Mouse (Mus musculus) stomach, embryonic 15.5 days (tissue): Measurements from ENCODE around the gene Smurf2. TPM values are rescaled to one million over a fixed set of nuclear protein-coding genes. Genes with fewer than 3 reads are reported as not detected.

Source experiments
- ATAC-seq: fragments of 200-750 bp; cut with Nextera tagmentation; 2 replicates; pipeline ENCODE4 v1.8.0; 2017; ENCODE audit warnings: low read depth, moderate number of reproducible peaks, moderate TSS enrichment; ENCODE audit not compliant: insufficient read depth, low FRiP score
- H3K27ac ChIP-seq: fragments of 300-500 bp; sonication (generic); 2 replicates; pipeline ENCODE4 v1.5.1; 2015; ENCODE audit warnings: mild to moderate bottlenecking, inconsistent platforms
- H3K27me3 ChIP-seq: fragments of 300-500 bp; sonication (generic); replicated peaks from 2 replicates; pipeline ENCODE4 v1.6.1; 2015; ENCODE audit warnings: inconsistent platforms
- H3K36me3 ChIP-seq: fragments of 300-500 bp; sonication (generic); 2 replicates; pipeline ENCODE4 v1.6.1; 2015; ENCODE audit warnings: inconsistent platforms
- H3K4me1 ChIP-seq: fragments of 300-500 bp; sonication (generic); 2 replicates; pipeline ENCODE4 v1.6.1; 2015; ENCODE audit warnings: inconsistent platforms
- H3K4me2 ChIP-seq: fragments of 300-500 bp; sonication (generic); 2 replicates; pipeline ENCODE4 v1.6.1; 2015; ENCODE audit warnings: mild to moderate bottlenecking, inconsistent platforms
- H3K4me3 ChIP-seq: fragments of 300-500 bp; sonication (generic); replicated peaks from 2 replicates; pipeline ENCODE4 v1.5.1; 2015; ENCODE audit warnings: inconsistent platforms
- H3K9ac ChIP-seq: fragments of 300-500 bp; sonication (generic); 2 replicates; pipeline ENCODE4 v1.6.1; 2015; ENCODE audit warnings: inconsistent platforms
- H3K9me3 ChIP-seq: fragments of 300-500 bp; sonication (generic); 2 replicates; pipeline ENCODE4 v1.6.1; 2016; ENCODE audit warnings: inconsistent platforms
- WGBS: fragments of 180-500 bp; shearing (Covaris S2); methylation state at CpG from one replicate; pipeline ENCODE4 v1.1.7; 2015; 5-methylcytosine and 5-hydroxymethylcytosine counted together
- polyA plus RNA-seq: library from polyadenylated mRNA; unstranded; fragments of >200 nt; fragmentation: Nextera tagmentation; extraction: Ambion mirVana; gene quantifications from 2 replicates; pipeline ENCODE4 v1.2.1, GENCODE M21; 2015

Smurf2 gene
- polyA plus RNA-seq, result 13.2 and 13.4 TPM in 2 replicates

GRCm38 (mm10) chr11:106920551-106921379 lies at the start of gene Smurf2:
Smurf2 (minus strand) TSS chr11:106920715.
- Histone ChIP-seq H3K27me3 (no peaks in the 10 kb centered on the region), H3K4me2 (peak within 1 kb of the TSS; percentile 70), H3K9me3 (no peaks in the 10 kb centered on the region), H3K4me1 (peaks cover 7% of the 10 kb centered on the region; the same call in 1 of the 2 replicates), H3K36me3 (no peaks in the 10 kb centered on the region), H3K9ac (peak within 1 kb of the TSS; percentile 93), H3K27ac (peak within 1 kb of the TSS; percentile 95), H3K4me3 (peak within 1 kb of the TSS; percentile 78)
- ATAC-seq, result peak; percentile 97
- WGBS, result 3% methylated on average over 53 of the region's 72 CpGs

GRCm38 (mm10) chr11:106969798-106970197 lies 49.3 kb upstream of the Smurf2 start:
- H3K9me3 ChIP-seq, result no peaks in the 10 kb centered on the region
- no peaks in the 10 kb centered on the region for H3K27me3 ChIP-seq
- H3K4me3 ChIP-seq, result no peak overlapping the region
- H3K27ac ChIP-seq, result no peak overlapping the region
- H3K4me1 ChIP-seq, result 0 out of 2 replicates have a peak, but pooled peaks cover 2% of the 10 kb centered on the region
- WGBS, result 53% methylated on average over 8 of the region's 8 CpGs
- no peak overlapping the region for H3K4me2 ChIP-seq
- H3K9ac ChIP-seq, result no peak overlapping the region
- H3K36me3 ChIP-seq, result no peaks in the 10 kb centered on the region
- no peak for ATAC-seq

GRCm38 (mm10) chr11:106967630-106968029 lies 47.1 kb upstream of the Smurf2 start:
- Histone ChIP-seq H3K27ac (peak overlapping the region; percentile 9; the same call in 1 of the 2 replicates), H3K4me1 (0 out of 2 replicates have a peak, but pooled peaks cover 2% of the 10 kb centered on the region), H3K9ac (no peak overlapping the region), H3K4me3 (no peak overlapping the region), H3K9me3 (no peaks in the 10 kb centered on the region), H3K4me2 (no peak overlapping the region), H3K36me3 (no peaks in the 10 kb centered on the region), H3K27me3 (no peaks in the 10 kb centered on the region)
- WGBS, result 51% methylated on average over 10 of the region's 10 CpGs
- ATAC-seq, result no peak

GRCm38 (mm10) chr11:106965881-106966280 lies 45.4 kb upstream of the Smurf2 start:
- Histone ChIP-seq H3K4me2 (no peak overlapping the region), H3K9me3 (no peaks in the 10 kb centered on the region), H3K27me3 (no peaks in the 10 kb centered on the region), H3K4me3 (no peak overlapping the region), H3K27ac (no peak overlapping the region), H3K4me1 (0 out of 2 replicates have a peak, but pooled peaks cover 2% of the 10 kb centered on the region), H3K9ac (no peak overlapping the region), H3K36me3 (no peaks in the 10 kb centered on the region)
- WGBS, result 81% methylated on average over 4 of the region's 4 CpGs
- ATAC-seq, result no peak

- 82% methylated on average over 9 of the region's 9 CpGs for WGBS
- H3K27me3 ChIP-seq, result no peaks in the 10 kb centered on the region
- H3K4me1 ChIP-seq, result peaks cover 4% of the 10 kb centered on the region; the same call in 1 of the 2 replicates
- no peak overlapping the region; the same call in 1 of the 2 replicates for H3K27ac ChIP-seq
- no peaks in the 10 kb centered on the region for H3K9me3 ChIP-seq
- H3K9ac ChIP-seq, result no peak overlapping the region
- H3K36me3 ChIP-seq, result no peaks in the 10 kb centered on the region
- H3K4me3 ChIP-seq, result no peak overlapping the region
- ATAC-seq, result no peak
- no peak overlapping the region for H3K4me2 ChIP-seq
These were observed 41.8 kb upstream of the Smurf2 start for GRCm38 (mm10) chr11:106962310-106962709.

GRCm38 (mm10) chr11:106961471-106962081 lies 41.1 kb upstream of the Smurf2 start:
- WGBS, result 61% methylated on average over 13 of the region's 13 CpGs
- Histone ChIP-seq H3K4me3 (no peak overlapping the region), H3K27me3 (no peaks in the 10 kb centered on the region), H3K4me2 (no peak overlapping the region), H3K27ac (peak overlapping the region; percentile 44; the same call in 1 of the 2 replicates), H3K9me3 (no peaks in the 10 kb centered on the region), H3K4me1 (peaks cover 6% of the 10 kb centered on the region; the same call in 1 of the 2 replicates), H3K9ac (no peak overlapping the region), H3K36me3 (no peaks in the 10 kb centered on the region)
- no peak for ATAC-seq

- 91% methylated on average over 5 of the region's 5 CpGs for WGBS
- H3K4me1 ChIP-seq, result peaks cover 6% of the 10 kb centered on the region; the same call in 1 of the 2 replicates
- H3K36me3 ChIP-seq, result no peaks in the 10 kb centered on the region
- no peak overlapping the region for H3K4me3 ChIP-seq
- ATAC-seq, result no peak
- no peak overlapping the region for H3K4me2 ChIP-seq
- H3K9ac ChIP-seq, result no peak overlapping the region
- H3K27ac ChIP-seq, result no peak overlapping the region
- no peaks in the 10 kb centered on the region for H3K27me3 ChIP-seq
- H3K9me3 ChIP-seq, result no peaks in the 10 kb centered on the region
These were observed 38.6 kb upstream of the Smurf2 start for GRCm38 (mm10) chr11:106959121-106959520.

- Histone ChIP-seq H3K4me1 (peaks cover 6% of the 10 kb centered on the region; the same call in 1 of the 2 replicates), H3K9ac (no peak overlapping the region), H3K4me2 (no peak overlapping the region), H3K9me3 (no peaks in the 10 kb centered on the region), H3K4me3 (no peak overlapping the region), H3K27me3 (no peaks in the 10 kb centered on the region), H3K27ac (no peak overlapping the region), H3K36me3 (no peaks in the 10 kb centered on the region)
- ATAC-seq, result no peak
- 72% methylated on average over 6 of the region's 6 CpGs for WGBS
These were observed 38.0 kb upstream of the Smurf2 start for GRCm38 (mm10) chr11:106958407-106959071.

- no peaks in the 10 kb centered on the region for H3K27me3 ChIP-seq
- H3K36me3 ChIP-seq, result no peaks in the 10 kb centered on the region
- H3K4me2 ChIP-seq, result no peak overlapping the region
- H3K27ac ChIP-seq, result peak overlapping the region; percentile 51; the same call in 1 of the 2 replicates
- H3K9me3 ChIP-seq, result no peaks in the 10 kb centered on the region
- 38% methylated on average over 12 of the region's 12 CpGs for WGBS
- peaks cover 6% of the 10 kb centered on the region; the same call in 1 of the 2 replicates for H3K4me1 ChIP-seq
- H3K9ac ChIP-seq, result no peak overlapping the region
- ATAC-seq, result no peak; the same call in 1 of the 2 replicates
- 0 out of 2 replicates have a peak overlapping the region, but pooled peaks have one; percentile 5 for H3K4me3 ChIP-seq
These were observed 36.9 kb upstream of the Smurf2 start for GRCm38 (mm10) chr11:106957271-106957980.

GRCm38 (mm10) chr11:106954566-106954965 lies 34.1 kb upstream of the Smurf2 start:
- Histone ChIP-seq H3K27ac (no peak overlapping the region), H3K4me1 (peaks cover 6% of the 10 kb centered on the region; the same call in 1 of the 2 replicates), H3K4me3 (no peak overlapping the region), H3K4me2 (no peak overlapping the region), H3K9me3 (no peaks in the 10 kb centered on the region), H3K27me3 (no peaks in the 10 kb centered on the region), H3K9ac (no peak overlapping the region), H3K36me3 (no peaks in the 10 kb centered on the region)
- 70% methylated on average over 8 of the region's 8 CpGs for WGBS
- ATAC-seq, result no peak

- no peaks in the 10 kb centered on the region for H3K27me3 ChIP-seq
- no peak overlapping the region for H3K4me2 ChIP-seq
- H3K9ac ChIP-seq, result no peak overlapping the region
- H3K36me3 ChIP-seq, result no peaks in the 10 kb centered on the region
- no peak overlapping the region for H3K4me3 ChIP-seq
- no peaks in the 10 kb centered on the region for H3K9me3 ChIP-seq
- peaks cover 6% of the 10 kb centered on the region; the same call in 1 of the 2 replicates for H3K4me1 ChIP-seq
- no peak for ATAC-seq
- 72% methylated on average over 9 of the region's 9 CpGs for WGBS
- H3K27ac ChIP-seq, result no peak overlapping the region
These were observed 33.6 kb upstream of the Smurf2 start for GRCm38 (mm10) chr11:106954116-106954515.
